Mouse (Mus musculus): Measurements from ENCODE around the gene Fbxw4. TPM values are rescaled to one million over a fixed set of nuclear protein-coding genes. Genes with fewer than 3 reads are reported as not detected.
"Not testable (repeated sequence)": the region's sequence is repeated elsewhere in the genome, so short reads cannot be mapped to it uniquely, and the experiment has no call there.

Fbxw4 gene
- total RNA-seq, 2 experiments from 2014 or later = 28.7 to 33.3 TPM

GRCm38 (mm10) chr19:45658556-45659268 is 1.4 kb downstream of the Fbxw4 start:
- DNase-seq (ENCODE audit: extremely low spot score in 1 of 2, low spot score in 2 of 2) = no peak
- intact Hi-C loops (cut with DNase I) = no loop called here

- intact Hi-C loops (cut with DNase I) = no loop called here
- no peak for DNase-seq (ENCODE audit: extremely low spot score in 1 of 2, low spot score in 2 of 2)
These were observed 2.3 kb downstream of the Fbxw4 start for GRCm38 (mm10) chr19:45657828-45658227.

GRCm38 (mm10) chr19:45656810-45657595 is 3.1 kb downstream of the Fbxw4 start:
- DNase-seq (ENCODE audit: extremely low spot score in 1 of 2, low spot score in 2 of 2) = no peak
- intact Hi-C loops (cut with DNase I) = no loop called here

GRCm38 (mm10) chr19:45655870-45656269 is 4.2 kb downstream of the Fbxw4 start:
- intact Hi-C loops (cut with DNase I) = no loop called here
- no peak for DNase-seq (ENCODE audit: extremely low spot score in 1 of 2, low spot score in 2 of 2)

- intact Hi-C loops (cut with DNase I) = no loop called here
- no peak for DNase-seq (ENCODE audit: extremely low spot score in 1 of 2, low spot score in 2 of 2)
These were observed 6.1 kb downstream of the Fbxw4 start for GRCm38 (mm10) chr19:45653986-45654385.

GRCm38 (mm10) chr19:45652286-45652988 is 7.7 kb downstream of the Fbxw4 start:
- intact Hi-C loops (cut with DNase I) = no loop called here
- DNase-seq (ENCODE audit: extremely low spot score in 1 of 2, low spot score in 2 of 2) = no peak

GRCm38 (mm10) chr19:45651524-45651923 is 8.6 kb downstream of the Fbxw4 start:
- intact Hi-C loops (cut with DNase I) = no loop called here
- DNase-seq (ENCODE audit: extremely low spot score in 1 of 2, low spot score in 2 of 2) = no peak

- no peak for DNase-seq (ENCODE audit: extremely low spot score in 1 of 2, low spot score in 2 of 2)
- intact Hi-C loops (cut with DNase I) = no loop called here
These were observed 10.3 kb downstream of the Fbxw4 start for GRCm38 (mm10) chr19:45649776-45650175.

GRCm38 (mm10) chr19:45648469-45648868 is 11.6 kb downstream of the Fbxw4 start:
- DNase-seq (ENCODE audit: extremely low spot score in 1 of 2, low spot score in 2 of 2); intact Hi-C loops (cut with DNase I): not testable (repeated sequence)

GRCm38 (mm10) chr19:45646866-45647265 is 13.2 kb downstream of the Fbxw4 start:
- no peak for DNase-seq (ENCODE audit: extremely low spot score in 1 of 2, low spot score in 2 of 2)
- intact Hi-C loops (cut with DNase I) = no loop called here

- DNase-seq (ENCODE audit: extremely low spot score in 1 of 2, low spot score in 2 of 2) = no peak
- intact Hi-C loops (cut with DNase I) = no loop called here
These were observed 19.4 kb downstream of the Fbxw4 start for GRCm38 (mm10) chr19:45640691-45641090.

GRCm38 (mm10) chr19:45635960-45636359 is 24.2 kb downstream of the Fbxw4 start:
- intact Hi-C loops (cut with DNase I) = no loop called here
- DNase-seq (ENCODE audit: extremely low spot score in 1 of 2, low spot score in 2 of 2) = no peak

GRCm38 (mm10) chr19:45631584-45631983 is 28.5 kb downstream of the Fbxw4 start:
- DNase-seq (ENCODE audit: extremely low spot score in 1 of 2, low spot score in 2 of 2) = no peak
- intact Hi-C loops (cut with DNase I) = no loop called here

GRCm38 (mm10) chr19:45630953-45631352 is 29.2 kb downstream of the Fbxw4 start:
- intact Hi-C loops (cut with DNase I) = no loop called here
- DNase-seq (ENCODE audit: extremely low spot score in 1 of 2, low spot score in 2 of 2) = no peak

GRCm38 (mm10) chr19:45629219-45629618 is 30.9 kb downstream of the Fbxw4 start:
- intact Hi-C loops (cut with DNase I) = no loop called here

GRCm38 (mm10) chr19:45628649-45629048 is 31.5 kb downstream of the Fbxw4 start:
- DNase-seq (ENCODE audit: extremely low spot score in 1 of 2, low spot score in 2 of 2) = no peak
- intact Hi-C loops (cut with DNase I) = no loop called here

More at GRCm38 (mm10) chr19:45629219-45629618, 30.9 kb downstream of the Fbxw4 start:
- DNase-seq (ENCODE audit: extremely low spot score in 1 of 2, low spot score in 2 of 2) = no peak

GRCm38 (mm10) chr19:45627036-45627435 is 33.1 kb downstream of the Fbxw4 start:
- no peak for DNase-seq (ENCODE audit: extremely low spot score in 1 of 2, low spot score in 2 of 2)
- intact Hi-C loops (cut with DNase I) = no loop called here

- DNase-seq (ENCODE audit: extremely low spot score in 1 of 2, low spot score in 2 of 2) = no peak
- intact Hi-C loops (cut with DNase I) = no loop called here
These were observed 36.4 kb downstream of the Fbxw4 start for GRCm38 (mm10) chr19:45623710-45624109.

GRCm38 (mm10) chr19:45622144-45622543 is 38.0 kb downstream of the Fbxw4 start:
- intact Hi-C loops (cut with DNase I) = no loop called here
- no peak for DNase-seq (ENCODE audit: extremely low spot score in 1 of 2, low spot score in 2 of 2)

- intact Hi-C loops (cut with DNase I) = no loop called here
- no peak for DNase-seq (ENCODE audit: extremely low spot score in 1 of 2, low spot score in 2 of 2)
These were observed 39.1 kb downstream of the Fbxw4 start for GRCm38 (mm10) chr19:45621061-45621460.

All from left cerebral cortex, postnatal 10 days (tissue).